Comparison of ENCODE assay signal across 17 mouse cellular contexts in genomic region chr14:56918532-56918931, GRCm38 (mm10). TPM values are rescaled to one million over a fixed set of nuclear protein-coding genes. Genes with fewer than 3 reads are reported as not detected.
DNase-seq lines count a peak whose midpoint lies in the region; ATAC-seq lines count a peak whose summit lies in the region.
"Had no signal": no experiment of that assay in that cellular context is flagged by ENCODE, and none has a peak within 500 bp of the region (broad histone marks: within the 10 kb centered on the region; RNA-seq: fewer than 3 reads in every experiment).

No protein-coding gene starts in this region.

- no peak for ATAC-seq in cerebellum, adult (ENCODE audit: insufficient number of reproducible peaks, low FRiP score, low TSS enrichment)
- ATAC-seq in granulocyte monocyte progenitor cell, adult 5-6 weeks (replicated peaks; ENCODE audit: poor library complexity, severe bottlenecking) = peak; percentile 100
- ATAC-seq in megakaryocyte progenitor cell, adult 5-6 weeks (replicated peaks; ENCODE audit: poor library complexity) = peak; percentile 96
- ATAC-seq: forebrain, embryonic 15.5 days; inflammation-experienced regulatory T-cells, adult 6 months had no signal

- peak; percentile 22 for DNase-seq in cerebellum, adult 9-11 months
- DNase-seq in 416B (ENCODE audit: low read depth) = peak; percentile 77
- no peak for DNase-seq in yolk sac, embryonic 10.5 days (ENCODE audit: low spot score)
- DNase-seq in gastrocnemius, adult 8-10 months (ENCODE audit: low spot score in 2 of 2) = no peak
- DNase-seq: adrenal gland, postnatal 36 days; gastrocnemius, postnatal 14 days; heart, adult 2 months; kidney, adult 2 months; kidney, postnatal 10 days; left cerebral cortex, postnatal 4 days; thymus, adult 2 months; thymus, postnatal 4 days had no signal

RNA-seq across cellular contexts. Expression of gene Zmym2, which starts 32.1 kb away (rescaled TPM):
- total RNA-seq in granulocyte monocyte progenitor cell, adult 5-6 weeks (2014; fragmentation: Nextera tagmentation) = 58.6 and 64.5 TPM in 2 replicates
- 31.7 and 33.8 TPM in 2 replicates for total RNA-seq in granulocyte monocyte progenitor cell, adult 5-6 weeks (2017)
- total RNA-seq in megakaryocyte progenitor cell, adult 5-6 weeks (2015) = 68.5 and 70.2 TPM in 2 replicates
- 23.9 and 45.6 TPM in 2 replicates for total RNA-seq in megakaryocyte progenitor cell, adult 5-6 weeks (2017)
- 10 to 100 TPM; 32.3 to 42.2 (median 34.7) TPM for total RNA-seq in gastrocnemius, adult 8-10 months (2022)

Comparison
In these comparisons a context has a peak if more than half of its experiments do, and no peak if none do; other contexts are left out.
1. DNase-seq: peak in cerebellum, adult 9-11 months (single experiment) and 416B (single experiment); none in yolk sac, embryonic 10.5 days (single experiment) and gastrocnemius, adult 8-10 months (0 of 2).